Comparison of ENCODE assay signal across 18 mouse cellular contexts in genomic region chr15:31921485-31921884, GRCm38 (mm10).
DNase-seq lines count a peak whose midpoint lies in the region; ATAC-seq and TF ChIP-seq lines count a peak whose summit lies in the region.
"Had no signal": no experiment of that assay in that cellular context is flagged by ENCODE, and none has a peak within 500 bp of the region (broad histone marks: within the 10 kb centered on the region; RNA-seq: fewer than 3 reads in every experiment).

No protein-coding gene starts in this region.

- H3K36me3 ChIP-seq in kidney, embryonic 14.5 days (ENCODE audit: control insufficient read depth, insufficient read depth, low read length): no peaks in the 10 kb centered on the region
- H3K36me3 ChIP-seq: embryonic facial prominence, embryonic 12.5 days; forebrain, embryonic 10.5 days; heart, embryonic 10.5 days; limb, embryonic 13.5 days; midbrain, embryonic 13.5 days; neural tube, embryonic 13.5 days had no signal

- no peaks in the 10 kb centered on the region for H3K27me3 ChIP-seq in kidney, embryonic 14.5 days (ENCODE audit: control insufficient read depth, insufficient read depth, low read length)
- H3K27me3 ChIP-seq: embryonic facial prominence, embryonic 12.5 days; limb, embryonic 13.5 days; midbrain, embryonic 13.5 days; neural tube, embryonic 13.5 days had no signal

- H3K4me2 ChIP-seq in kidney, embryonic 14.5 days (replicated peaks; ENCODE audit: low read depth, low read length): no peak overlapping the region
- H3K4me2 ChIP-seq: embryonic facial prominence, embryonic 12.5 days; limb, embryonic 13.5 days; midbrain, embryonic 13.5 days; neural tube, embryonic 13.5 days had no signal

- DNase-seq in left cerebral cortex, adult 11 months (ENCODE audit: low spot score): peak; percentile 1
- no peak for DNase-seq in left cerebral cortex, adult 18-20 months (ENCODE audit: low spot score in 2 of 2)
- DNase-seq in brain, embryonic 14.5 days (ENCODE audit: low read depth): peak; percentile 51
- DNase-seq in cerebellum, adult 18-20 months: peak; percentile 51 to 71
- DNase-seq in layer of hippocampus, adult 9-11 months: peak; percentile 23
- no peak for DNase-seq in thymus, postnatal 25 days
- no peak for DNase-seq in adrenal gland, postnatal 36 days
- DNase-seq: kidney, postnatal 36 days; liver, postnatal 0 days; thymus, postnatal 36 days had no signal

- no peak for ATAC-seq in kidney, embryonic 14.5 days (ENCODE audit: low FRiP score, low TSS enrichment)
- ATAC-seq: intestine, embryonic 16.5 days; liver, postnatal 0 days; midbrain, embryonic 13.5 days had no signal

- TF ChIP-seq POLR2A in brain, embryonic 14.5 days (IDR thresholded peaks at IDR 0.05; ENCODE audit: borderline replicate concordance, extremely low read depth, insufficient read depth, insufficient read length, poor library complexity, severe bottlenecking): no peak

- H3K9me3 ChIP-seq in kidney, embryonic 14.5 days (ENCODE audit: control insufficient read depth, low read length): no peaks in the 10 kb centered on the region
- H3K9me3 ChIP-seq: heart, embryonic 10.5 days; midbrain, embryonic 13.5 days; neural tube, embryonic 13.5 days had no signal

- TF ChIP-seq CTCF in brain, embryonic 14.5 days (IDR thresholded peaks at IDR 0.05; ENCODE audit: borderline replicate concordance, extremely low read depth, insufficient read depth, insufficient read length): no peak

- H3K4me3 ChIP-seq in kidney, embryonic 14.5 days (ENCODE audit: low read length): no peak overlapping the region
- H3K4me3 ChIP-seq: embryonic facial prominence, embryonic 12.5 days; forebrain, embryonic 10.5 days; heart, embryonic 10.5 days; limb, embryonic 13.5 days; midbrain, embryonic 13.5 days; neural tube, embryonic 13.5 days had no signal

- no peak overlapping the region for H3K27ac ChIP-seq in kidney, embryonic 14.5 days (ENCODE audit: low read depth, low read length)
- H3K27ac ChIP-seq: embryonic facial prominence, embryonic 12.5 days; forebrain, embryonic 10.5 days; heart, embryonic 10.5 days; limb, embryonic 13.5 days; midbrain, embryonic 13.5 days; neural tube, embryonic 13.5 days had no signal

- no peaks in the 10 kb centered on the region for H3K4me1 ChIP-seq in kidney, embryonic 14.5 days (ENCODE audit: control insufficient read depth, insufficient read depth, low read length)
- H3K4me1 ChIP-seq: embryonic facial prominence, embryonic 12.5 days; forebrain, embryonic 10.5 days; heart, embryonic 10.5 days; limb, embryonic 13.5 days; midbrain, embryonic 13.5 days; neural tube, embryonic 13.5 days had no signal

- no peak overlapping the region for H3K9ac ChIP-seq in kidney, embryonic 14.5 days (ENCODE audit: low read depth, low read length)
- H3K9ac ChIP-seq: embryonic facial prominence, embryonic 12.5 days; limb, embryonic 13.5 days; liver, postnatal 0 days; midbrain, embryonic 13.5 days; neural tube, embryonic 13.5 days had no signal

- whole genome bisulfite sequencing in kidney, embryonic 14.5 days: 82% methylated on average over 3 of the region's 3 CpGs

Comparison
In these comparisons a context has a peak if more than half of its experiments do, and no peak if none do; other contexts are left out.
1. DNase-seq: peak in left cerebral cortex, adult 11 months (single experiment), brain, embryonic 14.5 days (single experiment), cerebellum, adult 18-20 months (2 of 2) and layer of hippocampus, adult 9-11 months (single experiment); none in left cerebral cortex, adult 18-20 months (0 of 2), thymus, postnatal 25 days (single experiment) and adrenal gland, postnatal 36 days (0 of 2).